Mouse (Mus musculus) neural tube, embryonic 10.5 days (tissue): ENCODE results near the gene Wdr90.

Source experiments
- DNase-seq: peaks from one replicate; pipeline ENCODE4 v3.0.0-alpha.2; 2017; ENCODE audit warnings: low spot score; ENCODE audit errors: extremely low spot score

The Wdr90 gene

GRCm38 (mm10) chr17:25860832-25861703 is at the start of gene Wdr90:
TSS of gene Wdr90 (minus strand) at chr17:25861501.
- DNase-seq, result peak; percentile 91

GRCm38 (mm10) chr17:25907640-25908039 is 46.3 kb upstream of the Wdr90 start:
- DNase-seq, result no peak

GRCm38 (mm10) chr17:25903061-25903460 is 41.8 kb upstream of the Wdr90 start:
- no peak for DNase-seq

GRCm38 (mm10) chr17:25900193-25900592 is 38.9 kb upstream of the Wdr90 start:
- no peak for DNase-seq

- DNase-seq, result no peak
These were observed 34.6 kb upstream of the Wdr90 start for GRCm38 (mm10) chr17:25895891-25896290.

- no peak for DNase-seq
These were observed 34.1 kb upstream of the Wdr90 start for GRCm38 (mm10) chr17:25895415-25895814.

- DNase-seq, result peak; percentile 63
These were observed 32.8 kb upstream of the Wdr90 start for GRCm38 (mm10) chr17:25893975-25894617.

- DNase-seq, result no peak
These were observed 27.5 kb upstream of the Wdr90 start for GRCm38 (mm10) chr17:25888837-25889236.

GRCm38 (mm10) chr17:25887467-25887866 is 26.2 kb upstream of the Wdr90 start:
- DNase-seq, result no peak

- DNase-seq, result no peak
These were observed 25.5 kb upstream of the Wdr90 start for GRCm38 (mm10) chr17:25886806-25887205.

- DNase-seq, result no peak
These were observed 24.3 kb upstream of the Wdr90 start for GRCm38 (mm10) chr17:25885636-25886035.

- no peak for DNase-seq
These were observed 22.5 kb upstream of the Wdr90 start for GRCm38 (mm10) chr17:25883824-25884223.

GRCm38 (mm10) chr17:25883268-25883667 is 22.0 kb upstream of the Wdr90 start:
- no peak for DNase-seq

- peak; percentile 43 for DNase-seq
These were observed 21.0 kb upstream of the Wdr90 start for GRCm38 (mm10) chr17:25882306-25882705.

GRCm38 (mm10) chr17:25881691-25882090 is 20.4 kb upstream of the Wdr90 start:
- DNase-seq, result peak; percentile 68

GRCm38 (mm10) chr17:25880913-25881641 is 19.8 kb upstream of the Wdr90 start:
- DNase-seq, result peak; percentile 76

GRCm38 (mm10) chr17:25880196-25880910 is 19.1 kb upstream of the Wdr90 start, which contains the start of gene Wfikkn1:
TSS of gene Wfikkn1 (minus strand) at chr17:25880858.
- peak; percentile 52 for DNase-seq

GRCm38 (mm10) chr17:25879750-25880149 is 18.4 kb upstream of the Wdr90 start:
- DNase-seq, result no peak

GRCm38 (mm10) chr17:25879261-25879660 is 18.0 kb upstream of the Wdr90 start:
- no peak for DNase-seq

- no peak for DNase-seq
These were observed 17.4 kb upstream of the Wdr90 start for GRCm38 (mm10) chr17:25878611-25879180.
